Mouse (Mus musculus) liver, embryonic 16.5 days (tissue): Measurements from ENCODE around the gene Fancc. TPM values are rescaled to one million over a fixed set of nuclear protein-coding genes. Genes with fewer than 3 reads are reported as not detected.

Experiments
- ATAC-seq: fragments of 200-750 bp; cut with Nextera tagmentation; 2 replicates; pipeline ENCODE4 v1.8.0; 2017; ENCODE audit warnings: low read depth, mild to moderate bottlenecking, moderate number of reproducible peaks, moderate library complexity
- H3K27ac ChIP-seq: fragments of 300-500 bp; sonication (generic); 2 replicates; pipeline ENCODE4 v1.5.1; 2014; ENCODE audit warnings: mild to moderate bottlenecking, low read length
- H3K27me3 ChIP-seq: fragments of 300-500 bp; sonication (generic); 2 replicates; pipeline ENCODE4 v1.6.1; 2014; ENCODE audit warnings: low read depth, low read length, mixed read lengths; ENCODE audit not compliant: control insufficient read depth, insufficient read depth
- H3K36me3 ChIP-seq: fragments of 300-500 bp; sonication (generic); 2 replicates; pipeline ENCODE4 v1.6.1; 2014; ENCODE audit warnings: mild to moderate bottlenecking; ENCODE audit not compliant: control insufficient read depth, insufficient read depth
- H3K4me1 ChIP-seq: fragments of 300-500 bp; sonication (generic); 2 replicates; pipeline ENCODE4 v1.6.1; 2014; ENCODE audit warnings: low read depth, low read length, mixed read lengths; ENCODE audit not compliant: control insufficient read depth
- H3K4me2 ChIP-seq: fragments of 300-500 bp; sonication (generic); 2 replicates; pipeline ENCODE4 v1.6.1; 2014; ENCODE audit warnings: low read depth, low read length, mixed read lengths
- H3K4me3 ChIP-seq: fragments of 300-500 bp; sonication (generic); 2 replicates; pipeline ENCODE4 v1.5.1; 2014; ENCODE audit warnings: low read depth, mild to moderate bottlenecking, low read length
- H3K9ac ChIP-seq: fragments of 300-500 bp; sonication (generic); 2 replicates; pipeline ENCODE4 v1.6.1; 2014; ENCODE audit warnings: low read depth, low read length
- H3K9me3 ChIP-seq: fragments of 300-500 bp; sonication (generic); replicated peaks from 2 replicates; pipeline ENCODE4 v1.6.1; 2016; ENCODE audit warnings: low read length; ENCODE audit not compliant: control insufficient read depth
- WGBS: fragments of 180-500 bp; shearing (Covaris S2); extraction: QIAGEN DNeasy Blood & Tissue Kit; methylation state at CpG from one replicate; pipeline ENCODE4 v1.1.7; 2014; ENCODE audit not compliant: insufficient replicate concordance; 5-methylcytosine and 5-hydroxymethylcytosine counted together
- polyA plus RNA-seq: library from polyadenylated mRNA; unstranded; fragments of >200 nt; fragmentation: Nextera tagmentation; extraction: Ambion mirVana; gene quantifications from 2 replicates; pipeline ENCODE4 v1.2.1, GENCODE M21; 2015

Fancc gene
- polyA plus RNA-seq, 1 experiment from 2014 or later = 8.2 TPM

DNA sequence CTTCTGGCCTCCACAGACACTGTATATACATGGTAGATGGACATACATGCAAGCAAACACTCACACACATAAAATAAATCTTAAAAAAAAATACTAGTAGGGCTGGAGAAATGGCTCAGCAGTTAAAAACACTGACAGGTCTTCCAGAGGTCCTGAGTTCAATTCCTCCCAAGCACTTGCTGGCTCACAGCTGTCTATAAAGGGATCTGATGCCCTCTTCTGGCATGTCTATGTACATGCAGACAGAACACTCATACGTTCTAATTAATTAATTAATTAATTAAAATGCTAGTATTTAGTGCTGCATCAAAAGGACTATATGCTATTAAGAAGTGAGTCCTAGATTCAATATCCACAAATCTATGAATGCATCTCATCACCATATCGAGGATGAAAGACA lies 78.9 kb downstream of the Fancc start:
- ATAC-seq = no peak
- Histone ChIP-seq H3K9ac (no peak overlapping the region), H3K27ac (no peak overlapping the region), H3K4me1 (no peaks in the 10 kb centered on the region), H3K9me3 (no peaks in the 10 kb centered on the region), H3K36me3 (no peaks in the 10 kb centered on the region), H3K4me3 (no peak overlapping the region), H3K4me2 (no peak overlapping the region), H3K27me3 (no peaks in the 10 kb centered on the region)
- 50% methylated on average over 2 of the region's 2 CpGs for WGBS

DNA sequence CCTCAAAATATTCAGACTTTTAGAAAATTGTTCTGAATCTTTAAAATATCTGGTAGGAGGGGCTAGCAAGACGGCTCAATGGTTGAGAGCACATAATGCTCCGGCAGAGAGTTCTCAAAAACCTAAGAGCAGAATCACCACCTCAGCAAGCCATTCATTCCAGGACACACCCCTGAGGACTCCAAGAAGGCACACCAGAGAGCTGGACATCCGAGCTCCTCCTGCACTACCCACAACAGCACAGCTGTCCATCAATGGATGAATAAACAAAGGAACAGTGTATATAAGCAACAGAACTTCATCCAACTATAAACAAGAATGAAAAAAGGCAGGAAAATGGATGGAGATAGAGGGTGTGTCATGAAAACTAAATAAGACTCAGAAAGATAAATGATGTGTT lies 80.3 kb downstream of the Fancc start:
- WGBS = 74% methylated on average over 3 of the region's 3 CpGs
- H3K4me3 ChIP-seq = no peak overlapping the region
- H3K4me2 ChIP-seq = no peak overlapping the region
- peaks cover 2% of the 10 kb centered on the region for H3K4me1 ChIP-seq
- no peaks in the 10 kb centered on the region for H3K36me3 ChIP-seq
- no peak overlapping the region for H3K27ac ChIP-seq
- no peak overlapping the region for H3K9ac ChIP-seq
- H3K9me3 ChIP-seq = no peaks in the 10 kb centered on the region
- ATAC-seq = no peak
- H3K27me3 ChIP-seq = no peaks in the 10 kb centered on the region

DNA sequence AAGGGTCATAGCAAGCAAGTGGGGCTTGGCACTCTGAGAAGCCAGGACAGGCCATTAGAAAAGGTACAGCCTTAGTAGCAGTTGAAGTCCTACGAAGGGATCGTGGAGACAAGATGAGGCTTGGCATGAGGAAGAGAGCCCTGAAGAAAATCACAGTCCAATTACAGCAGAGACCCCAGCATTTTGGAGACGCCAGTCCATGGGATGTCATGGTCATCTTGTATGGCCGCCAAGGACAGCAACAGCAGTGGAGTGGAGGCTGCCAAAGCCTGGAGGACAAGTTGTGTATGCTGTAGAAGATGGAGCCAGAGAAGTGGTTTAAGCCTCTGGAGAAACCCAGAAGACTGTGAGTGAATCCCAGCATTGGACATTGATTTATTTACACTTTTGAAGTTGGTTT lies 84.4 kb downstream of the Fancc start:
- Histone ChIP-seq H3K4me1 (peaks cover 24% of the 10 kb centered on the region), H3K4me2 (no peak overlapping the region), H3K9ac (no peak overlapping the region), H3K9me3 (no peaks in the 10 kb centered on the region), H3K27me3 (no peaks in the 10 kb centered on the region), H3K4me3 (no peak overlapping the region), H3K27ac (no peak overlapping the region), H3K36me3 (no peaks in the 10 kb centered on the region)
- WGBS = 84% methylated on average over 4 of the region's 4 CpGs
- no peak for ATAC-seq

DNA sequence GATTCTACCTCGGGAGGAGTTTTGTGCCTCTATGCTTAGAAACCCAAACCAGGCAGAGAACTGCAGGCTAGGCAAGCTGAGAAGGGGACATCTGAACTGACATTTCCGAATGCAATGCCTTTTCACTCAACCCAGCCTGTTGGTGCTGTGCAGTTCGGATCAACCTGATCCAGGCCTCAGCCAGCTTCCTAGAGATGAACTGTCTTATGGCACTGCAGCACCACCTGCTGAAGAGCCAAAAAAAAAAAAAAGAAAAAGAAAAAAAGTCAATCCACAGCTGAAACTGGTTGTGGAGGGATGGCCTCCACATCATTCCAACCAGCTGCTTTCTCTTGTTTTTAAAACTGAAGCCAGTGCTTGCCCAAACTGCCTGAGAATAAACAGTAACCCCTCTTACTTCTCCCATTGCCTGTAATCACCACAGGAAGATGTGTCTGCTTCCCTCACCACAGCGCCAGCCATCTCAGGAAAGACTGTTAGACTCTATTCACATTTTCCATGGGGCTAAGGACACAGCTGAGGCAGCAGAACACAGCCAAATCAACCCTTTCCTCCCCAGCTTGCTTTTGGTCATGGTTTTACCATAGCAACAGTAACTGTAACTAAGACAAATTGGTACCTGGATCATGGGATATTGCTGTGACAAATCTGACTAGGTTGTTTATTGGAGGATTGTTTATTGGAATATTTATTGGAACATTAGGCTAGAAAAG lies 85.6 kb downstream of the Fancc start:
- H3K36me3 ChIP-seq = no peaks in the 10 kb centered on the region
- no peaks in the 10 kb centered on the region for H3K27me3 ChIP-seq
- H3K4me1 ChIP-seq = peaks cover 24% of the 10 kb centered on the region
- peak overlapping the region; percentile 85 for H3K27ac ChIP-seq
- ATAC-seq = peak; percentile 63
- H3K4me2 ChIP-seq = peak overlapping the region; percentile 57
- H3K9me3 ChIP-seq = no peaks in the 10 kb centered on the region
- peak overlapping the region; percentile 31 for H3K4me3 ChIP-seq
- 24% methylated on average over 4 of the region's 4 CpGs for WGBS
- H3K9ac ChIP-seq = peak overlapping the region; percentile 25

DNA sequence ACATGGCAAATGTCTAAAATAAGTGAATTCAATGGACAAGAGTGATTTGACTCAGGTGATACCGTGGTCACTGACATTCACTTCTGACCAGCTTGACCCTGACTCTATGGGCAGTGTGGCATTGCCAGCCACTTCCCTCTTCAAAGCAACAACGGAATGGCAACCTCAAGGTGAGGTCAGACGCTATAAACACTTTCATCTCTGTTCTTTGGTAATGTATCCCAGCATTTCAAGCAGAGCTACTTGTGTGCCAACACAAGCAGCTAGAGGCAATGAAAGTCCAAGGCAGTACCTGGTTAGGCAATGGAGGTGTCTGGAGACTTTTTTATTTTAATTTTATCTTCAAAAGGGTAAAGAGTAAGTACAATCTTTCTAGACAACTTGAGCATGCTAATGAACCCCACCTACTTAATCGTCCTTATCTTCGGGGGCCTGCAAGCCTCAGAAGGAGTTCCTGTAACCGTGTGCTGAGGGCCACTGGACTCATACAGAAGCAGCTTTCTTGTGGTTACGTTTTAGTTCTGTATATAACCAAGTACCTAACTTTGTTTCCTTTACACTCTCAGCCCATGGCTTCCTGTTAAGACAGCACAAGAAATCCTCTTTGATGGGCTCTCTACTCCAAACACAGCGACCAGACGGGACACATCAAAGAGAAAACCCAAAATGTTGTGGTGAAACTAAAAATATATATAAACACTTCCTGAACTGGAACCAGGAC lies 86.3 kb downstream of the Fancc start:
- H3K27me3 ChIP-seq = no peaks in the 10 kb centered on the region
- peak overlapping the region; percentile 57 for H3K4me2 ChIP-seq
- H3K36me3 ChIP-seq = no peaks in the 10 kb centered on the region
- peak overlapping the region; percentile 85 for H3K27ac ChIP-seq
- H3K9me3 ChIP-seq = no peaks in the 10 kb centered on the region
- peak; percentile 95 for ATAC-seq
- peak overlapping the region; percentile 31 for H3K4me3 ChIP-seq
- 27% methylated on average over 9 of the region's 9 CpGs for WGBS
- peak overlapping the region; percentile 25 for H3K9ac ChIP-seq
- H3K4me1 ChIP-seq = peaks cover 24% of the 10 kb centered on the region

DNA sequence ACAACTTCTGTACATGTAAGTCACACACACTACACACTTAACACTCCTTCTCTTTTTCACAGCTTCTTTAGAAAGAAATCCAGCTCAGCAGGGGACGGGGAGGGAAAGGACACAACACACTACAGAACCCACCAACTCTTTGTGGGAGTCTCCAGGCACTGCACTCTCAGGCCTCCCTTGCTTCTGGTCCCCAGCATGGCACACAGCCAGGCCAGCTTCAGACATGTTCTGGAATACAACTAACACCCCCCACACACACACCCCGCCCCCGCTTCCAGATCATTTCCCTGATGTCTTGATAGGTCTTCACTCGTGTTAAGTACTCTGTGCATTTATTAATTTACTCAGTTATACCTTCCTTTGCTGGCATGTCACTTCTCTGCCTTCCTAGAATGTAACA lies 91.9 kb downstream of the Fancc start:
- H3K4me2 ChIP-seq = no peak overlapping the region
- 61% methylated on average over 4 of the region's 4 CpGs for WGBS
- no peak for ATAC-seq
- no peak overlapping the region for H3K4me3 ChIP-seq
- no peaks in the 10 kb centered on the region for H3K9me3 ChIP-seq
- H3K9ac ChIP-seq = no peak overlapping the region
- no peak overlapping the region for H3K27ac ChIP-seq
- H3K27me3 ChIP-seq = no peaks in the 10 kb centered on the region
- H3K36me3 ChIP-seq = no peaks in the 10 kb centered on the region
- H3K4me1 ChIP-seq = peaks cover 7% of the 10 kb centered on the region; the same call in 1 of the 2 replicates

DNA sequence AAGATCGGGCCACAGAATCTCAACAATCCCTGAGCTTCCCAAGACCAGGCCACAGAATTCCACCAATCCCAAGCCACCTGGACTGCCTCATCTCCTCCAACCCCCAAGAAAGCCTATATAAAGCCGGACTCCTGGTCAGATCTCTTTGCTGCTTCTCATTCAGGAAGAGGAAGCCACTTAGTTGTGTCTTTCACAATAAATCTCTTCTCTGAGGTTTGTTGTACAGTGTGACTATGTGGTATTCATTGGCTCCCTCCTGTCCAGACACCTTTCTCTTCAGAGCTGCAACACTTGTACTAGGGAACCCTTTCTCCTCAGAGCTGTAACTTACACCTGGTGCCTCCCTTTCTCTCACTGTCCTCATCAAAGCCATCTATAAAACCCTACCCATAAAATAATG lies 92.4 kb downstream of the Fancc start:
- Histone ChIP-seq H3K27me3 (no peaks in the 10 kb centered on the region), H3K9ac (no peak overlapping the region), H3K4me1 (peaks cover 2% of the 10 kb centered on the region; the same call in 1 of the 2 replicates), H3K27ac (no peak overlapping the region), H3K4me2 (no peak overlapping the region), H3K36me3 (no peaks in the 10 kb centered on the region), H3K4me3 (no peak overlapping the region), H3K9me3 (no peaks in the 10 kb centered on the region)
- 51% methylated on average over 2 of the region's 2 CpGs for WGBS
- no peak for ATAC-seq

DNA sequence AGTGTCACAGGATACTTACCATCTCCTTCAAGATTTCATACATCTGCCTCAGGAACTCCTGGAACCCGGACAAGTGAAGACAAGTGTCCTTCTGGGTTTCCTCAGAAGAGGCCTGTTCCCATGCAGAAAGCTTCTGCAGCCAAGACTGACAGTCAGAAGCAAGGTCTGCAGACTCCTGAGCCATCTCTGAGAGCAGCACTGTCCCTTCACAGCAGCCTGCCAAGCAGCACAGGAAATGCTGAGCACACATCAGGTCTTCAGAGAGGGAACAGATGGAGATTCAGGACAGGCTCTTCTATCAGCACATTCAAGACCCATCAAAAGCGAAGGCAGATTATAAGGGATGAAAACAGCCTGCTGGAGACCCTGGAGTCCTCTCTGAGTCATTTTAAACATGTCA lies 94.3 kb downstream of the Fancc start:
- H3K4me3 ChIP-seq = no peak overlapping the region
- no peak overlapping the region for H3K4me2 ChIP-seq
- 63% methylated on average over 2 of the region's 2 CpGs for WGBS
- H3K27ac ChIP-seq = no peak overlapping the region
- H3K9ac ChIP-seq = no peak overlapping the region
- H3K36me3 ChIP-seq = no peaks in the 10 kb centered on the region
- H3K4me1 ChIP-seq = no peaks in the 10 kb centered on the region; the same call in 1 of the 2 replicates
- H3K27me3 ChIP-seq = no peaks in the 10 kb centered on the region
- no peaks in the 10 kb centered on the region for H3K9me3 ChIP-seq
- ATAC-seq = no peak

DNA sequence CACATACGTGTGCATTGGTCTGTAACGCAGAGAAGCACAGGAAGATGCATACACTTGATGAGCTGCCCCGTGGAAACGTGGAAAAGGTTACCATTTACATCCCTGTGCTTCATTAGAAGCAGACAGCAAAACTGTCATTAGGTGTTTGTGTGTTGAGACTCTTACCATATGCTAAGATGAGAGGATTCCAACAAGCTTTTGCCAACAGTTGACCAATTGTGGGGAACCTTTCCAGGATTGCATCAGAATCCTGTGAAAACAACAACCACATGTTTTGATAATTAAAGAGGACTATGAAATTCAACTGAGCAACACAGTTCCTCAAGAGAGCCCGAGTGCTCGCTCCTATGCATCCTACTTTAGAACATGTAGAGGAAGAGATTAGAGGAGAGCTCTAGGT lies 97.0 kb downstream of the Fancc start:
- no peak overlapping the region for H3K27ac ChIP-seq
- no peak for ATAC-seq
- H3K27me3 ChIP-seq = no peaks in the 10 kb centered on the region
- WGBS = 75% methylated on average over 6 of the region's 6 CpGs
- no peaks in the 10 kb centered on the region; the same call in 1 of the 2 replicates for H3K4me1 ChIP-seq
- H3K4me2 ChIP-seq = no peak overlapping the region
- H3K9ac ChIP-seq = no peak overlapping the region
- no peak overlapping the region for H3K4me3 ChIP-seq
- no peaks in the 10 kb centered on the region for H3K36me3 ChIP-seq
- H3K9me3 ChIP-seq = no peaks in the 10 kb centered on the region
